ENCODE assay signal across 24 mouse cellular contexts in genomic region chr7:46049981-46050380, GRCm38 (mm10). TPM values are rescaled to one million over a fixed set of nuclear protein-coding genes. Genes with fewer than 3 reads are reported as not detected.
DNase-seq lines count a peak whose midpoint lies in the region; ATAC-seq and TF ChIP-seq lines count a peak whose summit lies in the region.
"Had no signal": no experiment of that assay in that cellular context is flagged by ENCODE, and none has a peak within 500 bp of the region (broad histone marks: within the 10 kb centered on the region; RNA-seq: fewer than 3 reads in every experiment).

No protein-coding gene starts in this region.

- no peak for TF ChIP-seq CTCF in hindbrain, postnatal 0 days (IDR thresholded peaks at IDR 0.05; ENCODE audit: low read depth)

- no peak overlapping the region for H3K4me3 ChIP-seq in hindbrain, postnatal 0 days (ENCODE audit: low read length)
- no peak overlapping the region for H3K4me3 ChIP-seq in hindbrain, embryonic 10.5 days
- H3K4me3 ChIP-seq: embryonic facial prominence, embryonic 13.5 days; embryonic facial prominence, embryonic 15.5 days; erythroblast, embryonic 14.5 days; forebrain, embryonic 10.5 days; forebrain, embryonic 12.5 days had no signal

- intact Hi-C loops in left cerebral cortex, postnatal 4 days (cut with DNase I): no loop called here
- intact Hi-C loops in left cerebral cortex, postnatal 36 days (cut with DNase I): no loop called here

- H3K4me1 ChIP-seq in hindbrain, postnatal 0 days (ENCODE audit: insufficient read depth, low read length): no peaks in the 10 kb centered on the region
- peaks cover 6% of the 10 kb centered on the region; the same call in 1 of the 2 replicates for H3K4me1 ChIP-seq in hindbrain, embryonic 10.5 days (replicated peaks)
- H3K4me1 ChIP-seq: embryonic facial prominence, embryonic 13.5 days; embryonic facial prominence, embryonic 15.5 days; forebrain, embryonic 10.5 days; forebrain, embryonic 12.5 days had no signal

- peaks cover 50% of the 10 kb centered on the region for H3K36me3 ChIP-seq in hindbrain, postnatal 0 days (ENCODE audit: insufficient read depth, low read length)
- peaks cover 88% of the 10 kb centered on the region for H3K36me3 ChIP-seq in hindbrain, embryonic 10.5 days

- no peaks in the 10 kb centered on the region for H3K9me3 ChIP-seq in hindbrain, postnatal 0 days (ENCODE audit: low read length)
- H3K9me3 ChIP-seq in hindbrain, embryonic 10.5 days: no peaks in the 10 kb centered on the region
- H3K9me3 ChIP-seq: embryonic facial prominence, embryonic 13.5 days; embryonic facial prominence, embryonic 15.5 days; forebrain, embryonic 10.5 days; forebrain, embryonic 12.5 days had no signal

- DNase-seq in cerebellum, postnatal 14 days: peak; percentile 55 to 66
- DNase-seq in cerebellum, postnatal 36 days: no peak
- peak; percentile 35 for DNase-seq in hindbrain, postnatal 0 days (ENCODE audit: low spot score)
- no peak for DNase-seq in hindbrain, embryonic 10.5 days (ENCODE audit: low spot score)
- peak; percentile 77 for DNase-seq in left cerebral cortex, postnatal 4 days
- DNase-seq in left cerebral cortex, postnatal 36 days (ENCODE audit: low spot score in 2 of 2): no peak
- DNase-seq: adrenal gland, adult 2 months; adrenal gland, postnatal 10 days; adrenal gland, postnatal 25 days; cerebellum, adult 11 months; cerebellum, adult 18-20 months; cerebellum, adult 9-10 months; cerebellum, postnatal 25 days; embryo, embryonic 11 days had no signal

- ATAC-seq in hindbrain, postnatal 0 days: peak; percentile 35; the same call in 1 of the 2 replicates
- ATAC-seq: forebrain, embryonic 14.5 days; forebrain, embryonic 16.5 days had no signal

- H3K27me3 ChIP-seq in hindbrain, postnatal 0 days (ENCODE audit: insufficient read depth, low read length): no peaks in the 10 kb centered on the region
- H3K27me3 ChIP-seq in hindbrain, embryonic 10.5 days (ENCODE audit: insufficient read depth, poor library complexity, severe bottlenecking): no peaks in the 10 kb centered on the region
- H3K27me3 ChIP-seq: embryonic facial prominence, embryonic 13.5 days; embryonic facial prominence, embryonic 15.5 days; forebrain, embryonic 12.5 days had no signal

- no peak overlapping the region for H3K4me2 ChIP-seq in hindbrain, postnatal 0 days (ENCODE audit: low read depth, low read length)
- H3K4me2 ChIP-seq: embryonic facial prominence, embryonic 13.5 days; embryonic facial prominence, embryonic 15.5 days; forebrain, embryonic 12.5 days had no signal

- H3K27ac ChIP-seq in hindbrain, postnatal 0 days: no peak overlapping the region
- H3K27ac ChIP-seq in hindbrain, embryonic 10.5 days: no peak overlapping the region
- H3K27ac ChIP-seq: embryonic facial prominence, embryonic 13.5 days; embryonic facial prominence, embryonic 15.5 days; forebrain, embryonic 10.5 days; forebrain, embryonic 12.5 days had no signal

- no peak overlapping the region for H3K9ac ChIP-seq in hindbrain, postnatal 0 days (replicated peaks; ENCODE audit: low read length)
- H3K9ac ChIP-seq: embryonic facial prominence, embryonic 13.5 days; embryonic facial prominence, embryonic 15.5 days; forebrain, embryonic 12.5 days had no signal

- WGBS in hindbrain, postnatal 0 days: 60% methylated on average over 7 of the region's 7 CpGs
- 74% methylated on average over 7 of the region's 7 CpGs for WGBS in hindbrain, embryonic 10.5 days

RNA-seq across cellular contexts. Expression of gene Nomo1, which starts 16.5 kb away (rescaled TPM):
- total RNA-seq in hindbrain, postnatal 0 days (2014; rRNA removed): 53.6 and 61.5 TPM in 2 replicates
- 36.9 and 37.9 TPM in 2 replicates for polyA plus RNA-seq in hindbrain, postnatal 0 days (2015; fragmentation: Nextera tagmentation; extraction: Ambion mirVana)
- polyA plus RNA-seq in hindbrain, embryonic 10.5 days (2016; fragmentation: Nextera tagmentation; extraction: Ambion mirVana): 29.3 and 30.7 TPM in 2 replicates
- 10 to 100 TPM; 83.3 to 92.5 TPM for total RNA-seq in left cerebral cortex, postnatal 4 days (2021)
- total RNA-seq in left cerebral cortex, postnatal 36 days (2021): 100 to 1,000 TPM; 103 to 113 TPM

RNA-seq across cellular contexts. Expression of gene Abcc6, which starts 19.9 kb away (rescaled TPM):
- 0.58 and 1.2 TPM in 2 replicates for total RNA-seq in hindbrain, postnatal 0 days (2014; rRNA removed)
- polyA plus RNA-seq in hindbrain, postnatal 0 days (2015; fragmentation: Nextera tagmentation; extraction: Ambion mirVana): 0.55 and 0.64 TPM in 2 replicates
- 0.12 and 0.20 TPM in 2 replicates for polyA plus RNA-seq in hindbrain, embryonic 10.5 days (2016; fragmentation: Nextera tagmentation; extraction: Ambion mirVana)
- 1 to 10 TPM; 2.1 to 3.0 TPM for total RNA-seq in left cerebral cortex, postnatal 4 days (2021)
- 1 to 10 TPM; 1.6 to 3.8 TPM for total RNA-seq in left cerebral cortex, postnatal 36 days (2021)
- total RNA-seq: common myeloid progenitor, adult 5-6 weeks had no signal
- polyA plus RNA-seq: C2C12 had no signal

RNA-seq across cellular contexts. Expression of gene Kcnj11, which starts 50.6 kb away (rescaled TPM):
- 13.2 and 18.7 TPM in 2 replicates for total RNA-seq in hindbrain, postnatal 0 days (2014; rRNA removed)
- polyA plus RNA-seq in hindbrain, postnatal 0 days (2015; fragmentation: Nextera tagmentation; extraction: Ambion mirVana): 2.4 and 3.0 TPM in 2 replicates
- 0.22 and 0.48 TPM in 2 replicates for polyA plus RNA-seq in hindbrain, embryonic 10.5 days (2016; fragmentation: Nextera tagmentation; extraction: Ambion mirVana)
- 10 to 100 TPM; 11.8 to 12.8 TPM for total RNA-seq in left cerebral cortex, postnatal 4 days (2021)
- 10 to 100 TPM; 41.3 to 44.6 TPM for total RNA-seq in left cerebral cortex, postnatal 36 days (2021)
- total RNA-seq: common myeloid progenitor, adult 5-6 weeks; MEL had no signal
- polyA plus RNA-seq: C2C12 had no signal

Comparison
In these comparisons a context has a peak if more than half of its experiments do, and no peak if none do; other contexts are left out.
1. DNase-seq: peak in cerebellum, postnatal 14 days (2 of 2), hindbrain, postnatal 0 days (single experiment) and left cerebral cortex, postnatal 4 days (single experiment); none in cerebellum, postnatal 36 days (0 of 2), hindbrain, embryonic 10.5 days (single experiment) and left cerebral cortex, postnatal 36 days (0 of 2).